Mouse (Mus musculus) gastrocnemius, adult 2 months (tissue): ENCODE measurements around the gene Chka. TPM values are rescaled to one million over a fixed set of nuclear protein-coding genes. Genes with fewer than 3 reads are reported as not detected.

Source experiments
- DNase-seq: peaks from one replicate; pipeline ENCODE4 v3.0.0; 2022
- H3K27ac ChIP-seq: fragments of 200-600 bp; 2 replicates; pipeline ENCODE4 v1.8.1; 2022; ENCODE audit warnings: mild to moderate bottlenecking
- H3K4me3 ChIP-seq: fragments of 200-600 bp; 2 replicates; pipeline ENCODE4 v1.8.1; 2022; ENCODE audit warnings: mild to moderate bottlenecking, moderate library complexity
- CTCF ChIP-seq: fragments of 200-600 bp; IDR thresholded peaks from 2 replicates; pipeline ENCODE4 v1.8.1; 2022; ENCODE audit warnings: antibody characterized with exemption, mild to moderate bottlenecking, moderate library complexity
- intact Hi-C: fragments of 180-260 bp; cut with DNase I; formaldehyde crosslinking; loops from one replicate; pipeline ENCODE4 v1.15.1; 2025
- total RNA-seq, 2 experiments: library from RNA; stranded (reverse); gene quantifications; 2 replicates each; pipeline ENCODE4 v1.2.3; 2021

The Chka gene
- total RNA-seq, 2 experiments from 2014 or later: 1.8 to 5.4 TPM

- intact Hi-C loops: no loop called here
- H3K27ac ChIP-seq: peak overlapping the region; percentile 84
- peak overlapping the region; percentile 49 for H3K4me3 ChIP-seq
- no peak for TF ChIP-seq CTCF
- peak; percentile 34 for DNase-seq
Measured at GRCm38 (mm10) chr19:3930262-3931057, 78.9 kb downstream of the Chka start.

- no peak overlapping the region for H3K4me3 ChIP-seq
- peak; percentile 26 for DNase-seq
- intact Hi-C loops: no loop called here
- H3K27ac ChIP-seq: no peak overlapping the region; the same call in 1 of the 2 replicates
- no peak for TF ChIP-seq CTCF
Measured at GRCm38 (mm10) chr19:3931716-3932115, 80.1 kb downstream of the Chka start.

GRCm38 (mm10) chr19:3935032-3935895 lies 83.7 kb downstream of the Chka start, which contains the start of gene Unc93b1:
TSS of gene Unc93b1 (plus strand) at chr19:3935186.
- Histone ChIP-seq H3K27ac (peak within 1 kb of the TSS; percentile 80), H3K4me3 (peak within 1 kb of the TSS; percentile 89)
- intact Hi-C loops: no loop called here
- DNase-seq: peak; percentile 78
- TF ChIP-seq CTCF: no peak

GRCm38 (mm10) chr19:3935896-3936850 lies 84.6 kb downstream of the Chka start:
- no peak for TF ChIP-seq CTCF
- Histone ChIP-seq H3K27ac (peak overlapping the region; percentile 80), H3K4me3 (peak overlapping the region; percentile 89)
- peak; percentile 76 for DNase-seq
- intact Hi-C loops: no loop called here

GRCm38 (mm10) chr19:3942315-3942714 lies 90.7 kb downstream of the Chka start:
- intact Hi-C loops: no loop called here
- DNase-seq: no peak
- Histone ChIP-seq H3K27ac (no peak overlapping the region), H3K4me3 (no peak overlapping the region)
- TF ChIP-seq CTCF: no peak

- intact Hi-C loops: no loop called here
- H3K4me3 ChIP-seq: no peak overlapping the region
Measured at GRCm38 (mm10) chr19:3942986-3943735, 91.6 kb downstream of the Chka start.

More at GRCm38 (mm10) chr19:3942986-3943735, 91.6 kb downstream of the Chka start:
- no peak for DNase-seq
- TF ChIP-seq CTCF: no peak
- no peak overlapping the region for H3K27ac ChIP-seq

Other genes with a start within 250 kb of the Chka start
- 10 to 100 TPM; 21.4 to 30.4 TPM for gene Lrp5, start 165.2 kb upstream of the Chka start, total RNA-seq
- 1 to 10 TPM; 9.6 to 9.8 TPM for gene 1810055G02Rik, start 143.5 kb upstream of the Chka start, total RNA-seq
- gene Kmt5b, start 84.4 kb upstream of the Chka start, total RNA-seq: 10 to 100 TPM; 21.7 to 24.2 TPM
- 1 to 10 TPM; 5.1 to 5.8 TPM for gene Tcirg1, start 55.4 kb downstream of the Chka start, total RNA-seq
- gene Ndufs8, start 61.0 kb downstream of the Chka start, total RNA-seq: 100 to 1,000 TPM; 211 to 334 TPM
- gene Aldh3b1, start 78.0 kb downstream of the Chka start, total RNA-seq: under 1 TPM; 0.77 to 0.98 TPM
- gene Unc93b1, start 83.4 kb downstream of the Chka start, total RNA-seq: 1 to 10 TPM; 3.6 to 6.4 TPM
- not detected for gene Aldh3b3, start 106.9 kb downstream of the Chka start, total RNA-seq
- under 1 TPM; 0.11 to 0.15 TPM for gene Aldh3b2, start 120.6 kb downstream of the Chka start, total RNA-seq
- 1 to 10 TPM; 1.7 to 2.6 TPM for gene Acy3, start 134.8 kb downstream of the Chka start, total RNA-seq
- not detected for gene Tbx10, start 141.0 kb downstream of the Chka start, total RNA-seq
- gene Nudt8, start 148.8 kb downstream of the Chka start, total RNA-seq: 10 to 100 TPM; 19.2 to 31.9 TPM
- under 1 TPM; 0.33 to 0.56 TPM for gene Gm49405, start 148.9 kb downstream of the Chka start, total RNA-seq
- 1 to 10 TPM in 1 of 2 experiments, under 1 TPM in 1; 0.56 to 2.6 TPM for gene Doc2g, start 151.5 kb downstream of the Chka start, total RNA-seq
- gene Ndufv1, start 161.0 kb downstream of the Chka start, total RNA-seq: 100 to 1,000 TPM; 399 to 553 TPM
- gene Gstp1, start 186.2 kb downstream of the Chka start, total RNA-seq: 100 to 1,000 TPM; 386 to 408 TPM
- 100 to 1,000 TPM; 169 to 183 TPM for gene Gstp2, start 194.2 kb downstream of the Chka start, total RNA-seq
- gene Gstp3, start 207.8 kb downstream of the Chka start, total RNA-seq: not detected
- not detected for gene Cabp2, start 229.8 kb downstream of the Chka start, total RNA-seq
- gene Cdk2ap2, start 245.4 kb downstream of the Chka start, total RNA-seq: 10 to 100 TPM; 17.9 to 22.4 TPM
- 1 to 10 TPM; 2.3 to 2.5 TPM for gene Pitpnm1, start 248.2 kb downstream of the Chka start, total RNA-seq